Mouse (Mus musculus) heart, embryonic 12.5 days (tissue): Measurements from ENCODE around the gene Mmel1. TPM values are rescaled to one million over a fixed set of nuclear protein-coding genes. Genes with fewer than 3 reads are reported as not detected.
A peak's percentile ranks its signal among the peaks of the same experiment; 100 is the strongest.

Experiments
- ATAC-seq: fragments of 200-750 bp; cut with Nextera tagmentation; 2 replicates; pipeline ENCODE4 v1.8.0; 2017; ENCODE audit warnings: moderate TSS enrichment, moderate library complexity; ENCODE audit not compliant: insufficient number of reproducible peaks, low FRiP score
- H3K27ac ChIP-seq: fragments of 300-500 bp; sonication (generic); 2 replicates; pipeline ENCODE4 v1.5.1; 2016; ENCODE audit warnings: mild to moderate bottlenecking, moderate library complexity; ENCODE audit not compliant: poor library complexity, severe bottlenecking
- H3K27me3 ChIP-seq: fragments of 300-500 bp; sonication (generic); replicated peaks from 2 replicates; pipeline ENCODE4 v1.6.1; 2016; ENCODE audit warnings: mild to moderate bottlenecking, moderate library complexity
- H3K36me3 ChIP-seq: fragments of 300-500 bp; sonication (generic); 2 replicates; pipeline ENCODE4 v1.6.1; 2016; ENCODE audit warnings: mild to moderate bottlenecking, moderate library complexity
- H3K4me1 ChIP-seq: fragments of 300-500 bp; sonication (generic); replicated peaks from 2 replicates; pipeline ENCODE4 v1.6.1; 2016; ENCODE audit warnings: mild to moderate bottlenecking
- H3K4me2 ChIP-seq: fragments of 300-500 bp; sonication (generic); 2 replicates; pipeline ENCODE4 v1.6.1; 2016; ENCODE audit warnings: mild to moderate bottlenecking, moderate library complexity
- H3K4me3 ChIP-seq: fragments of 300-500 bp; sonication (generic); 2 replicates; pipeline ENCODE4 v1.5.1; 2016; ENCODE audit warnings: mild to moderate bottlenecking
- H3K9ac ChIP-seq: fragments of 300-500 bp; sonication (generic); 2 replicates; pipeline ENCODE4 v1.6.1; 2016; ENCODE audit warnings: mild to moderate bottlenecking, moderate library complexity
- H3K9me3 ChIP-seq: fragments of 300-500 bp; sonication (generic); replicated peaks from 2 replicates; pipeline ENCODE4 v1.6.1; 2016; ENCODE audit warnings: mild to moderate bottlenecking, moderate library complexity
- WGBS: fragments of 180-500 bp; shearing (Covaris S2); methylation state at CpG from one replicate; pipeline ENCODE4 v1.1.7; 2016; 5-methylcytosine and 5-hydroxymethylcytosine counted together
- polyA plus RNA-seq: library from polyadenylated mRNA; unstranded; fragments of >200 nt; fragmentation: Nextera tagmentation; extraction: Ambion mirVana; gene quantifications from 2 replicates; pipeline ENCODE4 v1.2.1, GENCODE M21; 2016

Mmel1 gene
- polyA plus RNA-seq, 1 experiment from 2014 or later, result 0.20 TPM

DNA sequence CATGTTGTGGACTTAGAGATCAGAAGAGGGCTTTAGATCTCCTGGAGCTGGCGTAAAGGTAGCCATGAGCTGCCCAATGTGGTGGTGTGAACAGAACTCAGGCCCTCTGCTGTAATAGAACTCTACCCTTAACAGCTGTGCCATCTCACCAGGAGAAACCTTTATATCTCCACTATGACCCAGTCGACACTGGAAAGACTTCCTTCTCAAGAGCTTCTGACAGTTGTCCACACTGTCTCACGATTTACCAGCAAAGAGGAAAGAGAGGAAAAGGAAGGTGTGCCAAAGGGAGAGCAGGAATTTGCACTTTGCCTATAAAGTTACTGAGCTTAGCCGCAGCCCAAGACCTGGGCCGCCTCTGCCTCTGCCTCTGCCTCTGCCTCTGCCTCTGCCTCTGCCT, 72.4 kb downstream of the Mmel1 start:
- Histone ChIP-seq H3K9me3 (no peaks in the 10 kb centered on the region), H3K9ac (no peak overlapping the region), H3K27ac (no peak overlapping the region), H3K4me3 (no peak overlapping the region), H3K4me1 (0 out of 2 replicates have a peak, but pooled peaks cover 11% of the 10 kb centered on the region), H3K36me3 (no peaks in the 10 kb centered on the region), H3K4me2 (no peak overlapping the region), H3K27me3 (no peaks in the 10 kb centered on the region; the same call in 1 of the 2 replicates)
- ATAC-seq, result no peak
- 85% methylated on average over 5 of the region's 5 CpGs for WGBS

- Histone ChIP-seq H3K36me3 (no peaks in the 10 kb centered on the region), H3K4me1 (0 out of 2 replicates have a peak, but pooled peaks cover 11% of the 10 kb centered on the region), H3K27me3 (no peaks in the 10 kb centered on the region; the same call in 1 of the 2 replicates), H3K4me2 (no peak overlapping the region), H3K4me3 (no peak overlapping the region), H3K27ac (no peak overlapping the region), H3K9me3 (no peaks in the 10 kb centered on the region), H3K9ac (no peak overlapping the region)
- ATAC-seq, result no peak
- 79% methylated on average over 10 of the region's 10 CpGs for WGBS
Observed at GRCm38 (mm10) chr4:154942632-154943322, 73.4 kb downstream of the Mmel1 start.

DNA sequence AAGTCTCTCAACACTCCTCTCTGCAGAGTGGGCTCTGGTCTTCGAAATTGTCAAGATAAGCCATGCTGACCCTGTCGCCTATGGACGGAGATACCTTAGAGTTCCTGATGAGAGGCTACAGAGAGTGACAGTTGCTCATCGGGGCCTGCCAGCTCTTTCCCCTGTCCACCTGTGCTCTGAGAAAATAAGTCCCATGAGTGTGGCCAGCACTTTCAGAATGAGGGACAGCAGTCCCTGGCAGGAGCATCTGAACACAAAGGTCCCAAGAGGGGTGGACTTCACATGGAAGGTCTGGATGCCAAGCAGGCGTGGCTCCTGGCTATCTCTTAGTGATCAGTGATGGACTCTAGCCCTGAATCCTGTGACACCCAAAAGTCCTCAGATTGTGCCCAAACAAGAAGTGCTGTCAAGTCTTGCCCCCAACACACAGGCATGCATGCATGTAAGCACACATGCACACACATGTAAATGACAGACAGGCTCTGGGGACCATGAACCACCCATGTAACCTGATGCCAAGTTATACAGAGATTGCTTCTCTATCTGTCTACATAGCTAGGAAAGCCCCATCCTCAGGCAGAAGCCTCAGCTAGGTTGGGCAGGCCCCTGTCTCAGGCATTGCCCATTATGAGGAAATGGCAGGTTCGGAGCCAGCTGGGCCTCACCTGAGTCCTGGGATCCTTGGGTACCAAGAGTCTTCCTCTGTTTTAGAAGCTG, 74.1 kb downstream of the Mmel1 start:
- no peak overlapping the region for H3K27ac ChIP-seq
- peaks cover 5% of the 10 kb centered on the region for H3K27me3 ChIP-seq
- no peaks in the 10 kb centered on the region for H3K36me3 ChIP-seq
- no peak for ATAC-seq
- no peak overlapping the region for H3K9ac ChIP-seq
- H3K4me1 ChIP-seq, result 0 out of 2 replicates have a peak, but pooled peaks cover 11% of the 10 kb centered on the region
- no peak overlapping the region for H3K4me2 ChIP-seq
- H3K4me3 ChIP-seq, result no peak overlapping the region
- 67% methylated on average over 6 of the region's 6 CpGs for WGBS
- no peaks in the 10 kb centered on the region for H3K9me3 ChIP-seq

- H3K4me1 ChIP-seq, result 0 out of 2 replicates have a peak, but pooled peaks cover 11% of the 10 kb centered on the region
- WGBS, result 14% methylated on average over 2 of the region's 2 CpGs
- H3K4me2 ChIP-seq, result no peak overlapping the region
- H3K36me3 ChIP-seq, result no peaks in the 10 kb centered on the region
- no peaks in the 10 kb centered on the region for H3K9me3 ChIP-seq
- peak; percentile 83 for ATAC-seq
- no peak overlapping the region for H3K27ac ChIP-seq
- H3K9ac ChIP-seq, result no peak overlapping the region
- peaks cover 12% of the 10 kb centered on the region for H3K27me3 ChIP-seq
- H3K4me3 ChIP-seq, result no peak overlapping the region
Observed at GRCm38 (mm10) chr4:154944121-154944590, 74.8 kb downstream of the Mmel1 start.

Other genes starting within 250 kb of the Mmel1 start
- gene Prdm16, start 232.7 kb upstream of the Mmel1 start, polyA plus RNA-seq, result 21.8 and 23.0 TPM in 2 replicates
- not detected in 2 replicates for gene Actrt2, start 201.7 kb upstream of the Mmel1 start, polyA plus RNA-seq
- gene Ttc34, start 32.1 kb upstream of the Mmel1 start, polyA plus RNA-seq, result 0.11 and 0.62 TPM in 2 replicates
- gene Fam213b, start 29.6 kb downstream of the Mmel1 start, polyA plus RNA-seq, result 35.8 and 38.5 TPM in 2 replicates
- gene Tnfrsf14, start 59.0 kb downstream of the Mmel1 start, polyA plus RNA-seq, result 1.8 and 2.9 TPM in 2 replicates
- gene Hes5, start 91.3 kb downstream of the Mmel1 start, polyA plus RNA-seq, result 0.70 TPM in 1 of 2 replicates, not detected in the other
- 45.7 and 46.2 TPM in 2 replicates for gene Pank4, start 94.5 kb downstream of the Mmel1 start, polyA plus RNA-seq
- gene Plch2, start 187.2 kb downstream of the Mmel1 start, polyA plus RNA-seq, result 0.09 and 0.38 TPM in 2 replicates
- gene Pex10, start 197.4 kb downstream of the Mmel1 start, polyA plus RNA-seq, result 15.3 and 15.9 TPM in 2 replicates
- 136 and 144 TPM in 2 replicates for gene Rer1, start 216.8 kb downstream of the Mmel1 start, polyA plus RNA-seq
- 3.1 and 3.9 TPM in 2 replicates for gene Morn1, start 217.0 kb downstream of the Mmel1 start, polyA plus RNA-seq